Mouse (Mus musculus): ENCODE results near the gene As3mt.
"Not testable (repeated sequence)": the region's sequence is repeated elsewhere in the genome, so short reads cannot be mapped to it uniquely, and the experiment has no call there.

DNA sequence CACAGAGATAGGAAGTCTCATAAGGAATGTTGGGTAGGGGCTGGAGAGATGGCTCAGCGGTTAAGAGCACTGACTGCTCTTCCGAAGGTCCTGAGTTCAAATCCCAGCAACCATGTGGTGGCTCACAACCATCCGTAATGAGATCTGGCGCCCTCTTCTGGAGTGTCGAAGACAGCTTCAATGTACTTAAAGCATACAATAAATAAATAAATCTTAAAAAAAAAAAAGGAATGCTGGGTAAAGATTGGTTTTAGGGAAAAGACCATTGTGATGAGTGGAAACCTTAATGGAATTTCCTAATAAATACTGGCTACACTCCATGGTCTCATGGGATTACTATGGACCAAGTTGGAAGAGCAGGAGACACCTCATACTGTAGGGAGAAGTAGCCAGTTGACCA, 25.4 kb downstream of the As3mt start:
- TF ChIP-seq EP300 (IDR thresholded peaks at IDR 0.05; ENCODE audit: low read length); JUND (conservative IDR thresholded peaks at IDR 0.05; ENCODE audit: low read depth, low read length); ZNF384 (IDR thresholded peaks at IDR 0.05; ENCODE audit: low read depth, low read length); POLR2A (IDR thresholded peaks at IDR 0.05; ENCODE audit: low read depth, low read length); MEF2A (IDR thresholded peaks at IDR 0.05; ENCODE audit: borderline replicate concordance, low read depth, low read length); SMC3 (IDR thresholded peaks at IDR 0.05; ENCODE audit: low read depth, low read length); ZC3H11A (IDR thresholded peaks at IDR 0.05; ENCODE audit: low read depth, low read length); USF2 (conservative IDR thresholded peaks at IDR 0.05; ENCODE audit: low read depth, low read length); ETS1 (conservative IDR thresholded peaks at IDR 0.05; ENCODE audit: low read depth, low read length); E2F4 (IDR thresholded peaks at IDR 0.05; ENCODE audit: insufficient replicate concordance, low read depth, low read length); CHD2 (IDR thresholded peaks at IDR 0.05; ENCODE audit: low read length); RAD21 (IDR thresholded peaks at IDR 0.05; ENCODE audit: low read depth, low read length): not testable (repeated sequence)
- TF ChIP-seq CTCF (conservative IDR thresholded peaks at IDR 0.05 in 1 of 2, IDR thresholded peaks at IDR 0.05 in 1 of 2; ENCODE audit: low read depth in 2 of 2, low read length in 2 of 2): peak in 1 of 2 experiments; percentile 21; a peak in 2 of 4 replicates
